22 mouse cellular contexts compared by ENCODE assay signal in genomic region chr4:63963410-63963809, GRCm38 (mm10).
DNase-seq lines count a peak whose midpoint lies in the region; ATAC-seq lines count a peak whose summit lies in the region.
"Had no signal": no experiment of that assay in that cellular context is flagged by ENCODE, and none has a peak within 500 bp of the region (broad histone marks: within the 10 kb centered on the region; RNA-seq: fewer than 3 reads in every experiment).

No protein-coding gene starts in this region.

- H3K4me1 ChIP-seq in intestine, embryonic 14.5 days (replicated peaks; ENCODE audit: control insufficient read depth, insufficient read depth, low read length) = 0 out of 2 replicates have a peak, but pooled peaks cover 3% of the 10 kb centered on the region
- no peaks in the 10 kb centered on the region for H3K4me1 ChIP-seq in intestine, embryonic 16.5 days (ENCODE audit: control insufficient read depth, insufficient read depth, low read length)
- H3K4me1 ChIP-seq in lung, embryonic 16.5 days (replicated peaks; ENCODE audit: control insufficient read depth, insufficient read depth, low read length) = no peaks in the 10 kb centered on the region; the same call in none of the 2 replicates
- H3K4me1 ChIP-seq in limb, embryonic 12.5 days (replicated peaks) = 0 out of 2 replicates have a peak, but pooled peaks cover 14% of the 10 kb centered on the region
- H3K4me1 ChIP-seq: embryonic facial prominence, embryonic 15.5 days; heart, embryonic 10.5 days; heart, embryonic 15.5 days; hindbrain, embryonic 13.5 days had no signal

- no peak overlapping the region for H3K27ac ChIP-seq in intestine, embryonic 14.5 days (ENCODE audit: low read depth)
- no peak overlapping the region for H3K27ac ChIP-seq in intestine, embryonic 16.5 days (ENCODE audit: low read length)
- H3K27ac ChIP-seq in lung, embryonic 16.5 days (ENCODE audit: low read length) = no peak overlapping the region
- no peak overlapping the region for H3K27ac ChIP-seq in limb, embryonic 12.5 days
- H3K27ac ChIP-seq: embryonic facial prominence, embryonic 15.5 days; forebrain, embryonic 10.5 days; heart, embryonic 10.5 days; heart, embryonic 15.5 days; hindbrain, embryonic 13.5 days had no signal

- H3K27me3 ChIP-seq in intestine, embryonic 14.5 days (replicated peaks; ENCODE audit: control insufficient read depth, insufficient read depth, low read length) = no peaks in the 10 kb centered on the region
- H3K27me3 ChIP-seq in intestine, embryonic 16.5 days (replicated peaks; ENCODE audit: control insufficient read depth, insufficient read depth, low read length) = no peaks in the 10 kb centered on the region
- no peaks in the 10 kb centered on the region for H3K27me3 ChIP-seq in lung, embryonic 16.5 days (ENCODE audit: control insufficient read depth, insufficient read depth, low read depth, low read length)
- no peaks in the 10 kb centered on the region; the same call in 1 of the 2 replicates for H3K27me3 ChIP-seq in limb, embryonic 12.5 days
- H3K27me3 ChIP-seq: embryonic facial prominence, embryonic 15.5 days; heart, embryonic 15.5 days; hindbrain, embryonic 13.5 days had no signal

- WGBS in intestine, embryonic 14.5 days = 15% methylated on average over 1 of the region's 1 CpGs
- WGBS in intestine, embryonic 16.5 days = 33% methylated on average over 1 of the region's 1 CpGs
- WGBS in lung, embryonic 16.5 days = 30% methylated on average over 1 of the region's 1 CpGs
- WGBS in limb, embryonic 12.5 days = 55% methylated on average over 1 of the region's 1 CpGs

- no peaks in the 10 kb centered on the region for H3K9me3 ChIP-seq in intestine, embryonic 14.5 days (ENCODE audit: control insufficient read depth, low read length)
- no peaks in the 10 kb centered on the region for H3K9me3 ChIP-seq in intestine, embryonic 16.5 days (ENCODE audit: control insufficient read depth, low read length)
- H3K9me3 ChIP-seq in lung, embryonic 16.5 days (ENCODE audit: control insufficient read depth, low read length) = no peaks in the 10 kb centered on the region
- no peaks in the 10 kb centered on the region for H3K9me3 ChIP-seq in limb, embryonic 12.5 days
- H3K9me3 ChIP-seq: embryonic facial prominence, embryonic 15.5 days; forebrain, embryonic 10.5 days; heart, embryonic 10.5 days; heart, embryonic 15.5 days; hindbrain, embryonic 13.5 days had no signal

- no peak overlapping the region for H3K4me2 ChIP-seq in intestine, embryonic 14.5 days (ENCODE audit: low read length)
- H3K4me2 ChIP-seq in intestine, embryonic 16.5 days (ENCODE audit: low read depth, low read length) = no peak overlapping the region
- no peak overlapping the region for H3K4me2 ChIP-seq in lung, embryonic 16.5 days (ENCODE audit: low read depth, low read length)
- no peak overlapping the region for H3K4me2 ChIP-seq in limb, embryonic 12.5 days
- H3K4me2 ChIP-seq: embryonic facial prominence, embryonic 15.5 days; heart, embryonic 15.5 days; hindbrain, embryonic 13.5 days had no signal

- H3K4me3 ChIP-seq in intestine, embryonic 14.5 days (ENCODE audit: low read depth, low read length) = no peak overlapping the region
- H3K4me3 ChIP-seq in intestine, embryonic 16.5 days (ENCODE audit: low read length) = no peak overlapping the region
- H3K4me3 ChIP-seq in lung, embryonic 16.5 days (ENCODE audit: low read length) = no peak overlapping the region
- H3K4me3 ChIP-seq in limb, embryonic 12.5 days (replicated peaks) = no peak overlapping the region
- H3K4me3 ChIP-seq: embryonic facial prominence, embryonic 15.5 days; erythroblast, embryonic 14.5 days; forebrain, embryonic 10.5 days; heart, embryonic 10.5 days; heart, embryonic 15.5 days; hindbrain, embryonic 13.5 days had no signal

- no peak overlapping the region for H3K9ac ChIP-seq in intestine, embryonic 14.5 days (ENCODE audit: low read length)
- no peak overlapping the region for H3K9ac ChIP-seq in intestine, embryonic 16.5 days (ENCODE audit: low read depth, low read length)
- H3K9ac ChIP-seq in lung, embryonic 16.5 days (ENCODE audit: low read length) = no peak overlapping the region
- no peak overlapping the region for H3K9ac ChIP-seq in limb, embryonic 12.5 days (replicated peaks)
- H3K9ac ChIP-seq: embryonic facial prominence, embryonic 15.5 days; heart, embryonic 15.5 days; hindbrain, embryonic 13.5 days had no signal

- H3K36me3 ChIP-seq in intestine, embryonic 14.5 days (ENCODE audit: control insufficient read depth, insufficient read depth, low read length) = no peaks in the 10 kb centered on the region
- no peaks in the 10 kb centered on the region for H3K36me3 ChIP-seq in intestine, embryonic 16.5 days (ENCODE audit: control insufficient read depth, insufficient read depth, low read length)
- peaks cover 2% of the 10 kb centered on the region for H3K36me3 ChIP-seq in lung, embryonic 16.5 days (ENCODE audit: control insufficient read depth, insufficient read depth, low read length)
- H3K36me3 ChIP-seq in limb, embryonic 12.5 days = peaks cover 12% of the 10 kb centered on the region; the same call in 1 of the 2 replicates
- H3K36me3 ChIP-seq: forebrain, embryonic 10.5 days; heart, embryonic 10.5 days; heart, embryonic 15.5 days; hindbrain, embryonic 13.5 days had no signal

- DNase-seq in intestine, embryonic 14.5 days (ENCODE audit: low spot score) = no peak
- no peak for DNase-seq in lung, postnatal 36 days
- peak; percentile 59 for DNase-seq in mesoderm, embryonic 11.5 days (ENCODE audit: low read depth, low spot score)
- no peak for DNase-seq in layer of hippocampus, adult 11-12 months (ENCODE audit: low spot score)
- no peak for DNase-seq in right cerebral cortex, postnatal 25 days
- DNase-seq: adrenal gland, adult 8-10 months; adrenal gland, postnatal 36 days; cerebellum, adult 2 months; cerebellum, postnatal 10 days; gastrocnemius, postnatal 36 days; heart, adult 18-20 months; heart, postnatal 14 days had no signal

- ATAC-seq in intestine, embryonic 14.5 days (replicated peaks; ENCODE audit: low FRiP score, low TSS enrichment, low read depth) = 0 out of 2 replicates have a peak, but pooled peaks have one; percentile 62
- no peak for ATAC-seq in intestine, embryonic 16.5 days
- ATAC-seq in lung, embryonic 16.5 days (ENCODE audit: low read depth) = peak; percentile 69
- ATAC-seq in limb, embryonic 12.5 days (ENCODE audit: insufficient number of reproducible peaks, insufficient read depth, low FRiP score, low TSS enrichment, low read depth) = peak; percentile 88
- ATAC-seq: forebrain, embryonic 14.5 days had no signal
